Mouse (Mus musculus): ENCODE results near the gene Crk. TPM values are rescaled to one million over a fixed set of nuclear protein-coding genes. Genes with fewer than 3 reads are reported as not detected.

Crk gene
- polyA plus RNA-seq, 1 experiment: 91.5 TPM

DNA sequence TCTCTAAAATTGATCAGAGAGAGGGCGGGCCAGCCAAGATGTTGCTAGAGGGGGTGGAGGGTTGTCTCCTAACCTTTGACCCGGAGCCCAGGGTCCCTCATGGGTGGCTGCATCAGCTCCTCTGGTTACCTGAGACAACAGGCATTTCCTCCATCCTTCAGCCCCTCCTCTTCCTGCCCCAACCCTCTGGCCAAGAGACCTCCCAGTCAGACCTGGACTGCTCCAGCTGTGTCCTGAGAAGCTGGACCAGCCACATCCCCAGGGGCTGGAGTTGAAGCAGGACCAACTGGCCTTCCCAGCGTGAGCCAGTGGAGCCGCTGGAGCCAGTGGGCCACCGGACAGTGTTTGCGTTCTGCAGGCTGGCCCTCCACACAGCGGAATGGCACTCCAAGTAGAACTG is 28.7 kb upstream of the Crk start, which contains the start of gene Myo1c:
Myo1c (plus strand) TSS at position 194 of the 400 bp plus-strand sequence.
- no peaks in the 10 kb centered on the region for H3K9me3 ChIP-seq (replicated peaks; ENCODE audit: control insufficient read depth, insufficient read depth, low read length, poor library complexity, severe bottlenecking)
- no peaks in the 10 kb centered on the region for H3K27me3 ChIP-seq (ENCODE audit: control insufficient read depth, insufficient read depth, low read length, poor library complexity, severe bottlenecking)
- TF ChIP-seq EP300 (IDR thresholded peaks at IDR 0.05; ENCODE audit: insufficient read depth, low read depth, low read length): no peak
- TF ChIP-seq CTCF (IDR thresholded peaks at IDR 0.05; ENCODE audit: low read depth, low read length): no peak
- TF ChIP-seq POLR2A (IDR thresholded peaks at IDR 0.05; ENCODE audit: insufficient read depth, low read length): peak; percentile 57
- peak within 1 kb of the TSS; percentile 76 for H3K4me3 ChIP-seq (ENCODE audit: low read depth, low read length)
- peaks cover 4% of the 10 kb centered on the region for H3K4me1 ChIP-seq (ENCODE audit: control insufficient read depth, insufficient read depth, low read length)
- H3K27ac ChIP-seq (ENCODE audit: insufficient read depth, low read length): no peak within 1 kb of the TSS
- H3K36me3 ChIP-seq (ENCODE audit: control insufficient read depth, insufficient read depth, low read length, poor library complexity, severe bottlenecking): no peaks in the 10 kb centered on the region
- peak within 1 kb of the TSS; percentile 77 for H3K9ac ChIP-seq (ENCODE audit: low read depth, poor library complexity, severe bottlenecking)

DNA sequence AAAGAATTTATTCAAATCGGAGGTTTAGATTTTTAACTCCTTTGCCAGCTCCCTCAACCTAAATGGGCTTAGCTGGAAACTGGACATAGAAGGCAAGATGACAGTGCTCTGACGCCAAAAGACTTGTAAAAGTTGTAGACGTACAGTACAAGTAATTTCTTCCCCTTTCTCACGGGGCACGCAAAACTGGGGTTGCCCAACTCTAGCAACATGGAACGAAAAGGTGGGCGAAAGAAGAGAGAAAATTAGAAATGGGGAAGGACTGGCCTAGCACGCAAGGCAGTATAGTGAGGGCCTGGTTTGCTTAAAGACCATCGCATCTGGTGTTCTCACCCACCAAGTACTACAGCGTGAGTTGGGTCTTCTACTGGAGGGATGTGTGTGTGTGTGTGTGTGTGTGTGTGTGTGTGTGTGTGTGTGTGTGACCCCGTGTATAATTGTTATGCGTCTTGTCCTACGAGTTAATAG is 28.1 kb upstream of the Crk start:
- no peak overlapping the region for H3K27ac ChIP-seq (ENCODE audit: insufficient read depth, low read length)
- H3K27me3 ChIP-seq (ENCODE audit: control insufficient read depth, insufficient read depth, low read length, poor library complexity, severe bottlenecking): no peaks in the 10 kb centered on the region
- no peaks in the 10 kb centered on the region for H3K36me3 ChIP-seq (ENCODE audit: control insufficient read depth, insufficient read depth, low read length, poor library complexity, severe bottlenecking)
- peak overlapping the region; percentile 77 for H3K9ac ChIP-seq (ENCODE audit: low read depth, poor library complexity, severe bottlenecking)
- H3K4me1 ChIP-seq (ENCODE audit: control insufficient read depth, insufficient read depth, low read length): peaks cover 4% of the 10 kb centered on the region
- peak overlapping the region; percentile 76 for H3K4me3 ChIP-seq (ENCODE audit: low read depth, low read length)
- H3K9me3 ChIP-seq (replicated peaks; ENCODE audit: control insufficient read depth, insufficient read depth, low read length, poor library complexity, severe bottlenecking): no peaks in the 10 kb centered on the region
- TF ChIP-seq CTCF (IDR thresholded peaks at IDR 0.05; ENCODE audit: low read depth, low read length) (no peak), EP300 (IDR thresholded peaks at IDR 0.05; ENCODE audit: insufficient read depth, low read depth, low read length) (no peak), POLR2A (IDR thresholded peaks at IDR 0.05; ENCODE audit: insufficient read depth, low read length) (no peak)

DNA sequence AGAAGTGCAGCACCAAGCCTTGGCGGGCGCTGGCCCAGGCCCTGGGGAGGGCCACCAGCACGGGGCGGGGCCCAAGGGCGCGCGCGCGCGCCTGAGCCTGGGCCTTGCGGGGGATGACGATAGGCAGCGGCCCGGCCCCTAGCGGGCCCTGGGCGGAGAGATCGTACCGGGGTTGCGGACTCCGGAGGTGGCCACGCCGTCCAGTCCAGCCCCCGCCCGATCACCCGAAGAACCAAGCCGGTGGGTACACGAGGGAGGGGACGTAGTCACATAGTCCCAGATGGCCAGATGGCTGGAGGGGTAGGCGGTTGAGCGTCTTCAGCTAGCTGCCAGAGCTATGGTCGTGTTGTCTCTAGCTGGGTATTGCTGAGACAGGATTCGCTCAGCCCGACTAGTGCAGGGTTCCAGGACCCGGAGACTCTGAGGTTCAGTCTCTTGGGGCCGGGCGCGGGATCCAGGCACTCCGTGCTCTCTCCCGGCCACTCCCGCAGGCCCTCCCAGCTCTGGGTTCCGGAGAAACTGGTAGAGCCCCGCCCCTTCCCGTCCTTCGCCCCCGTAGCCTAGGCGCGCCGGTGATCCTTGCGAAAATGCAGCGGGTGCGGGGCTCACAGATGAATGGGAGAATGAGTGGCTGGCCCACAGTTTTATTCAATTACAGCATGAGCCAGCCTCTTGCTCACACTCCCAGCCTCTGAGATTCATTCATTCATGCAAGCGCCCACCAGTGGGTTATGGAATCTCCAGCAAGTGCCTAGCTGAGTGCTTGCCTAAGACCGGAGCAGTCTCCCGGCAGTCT is 27.4 kb upstream of the Crk start:
- H3K27me3 ChIP-seq (ENCODE audit: control insufficient read depth, insufficient read depth, low read length, poor library complexity, severe bottlenecking): no peaks in the 10 kb centered on the region
- H3K4me3 ChIP-seq (ENCODE audit: low read depth, low read length): peak overlapping the region; percentile 76
- TF ChIP-seq EP300 (IDR thresholded peaks at IDR 0.05; ENCODE audit: insufficient read depth, low read depth, low read length) (0 out of 2 replicates have a peak, but pooled peaks have one; percentile 20), CTCF (IDR thresholded peaks at IDR 0.05; ENCODE audit: low read depth, low read length) (no peak), POLR2A (IDR thresholded peaks at IDR 0.05; ENCODE audit: insufficient read depth, low read length) (no peak)
- H3K27ac ChIP-seq (ENCODE audit: insufficient read depth, low read length): peak overlapping the region; percentile 63
- H3K9ac ChIP-seq (ENCODE audit: low read depth, poor library complexity, severe bottlenecking): peak overlapping the region; percentile 77
- no peaks in the 10 kb centered on the region for H3K36me3 ChIP-seq (ENCODE audit: control insufficient read depth, insufficient read depth, low read length, poor library complexity, severe bottlenecking)
- H3K4me1 ChIP-seq (ENCODE audit: control insufficient read depth, insufficient read depth, low read length): peaks cover 4% of the 10 kb centered on the region
- H3K9me3 ChIP-seq (replicated peaks; ENCODE audit: control insufficient read depth, insufficient read depth, low read length, poor library complexity, severe bottlenecking): no peaks in the 10 kb centered on the region

GRCm38 (mm10) chr11:75652222-75652941 is 26.7 kb upstream of the Crk start:
- no peaks in the 10 kb centered on the region; the same call in 1 of the 2 replicates for H3K36me3 ChIP-seq (ENCODE audit: control insufficient read depth, insufficient read depth, low read length, poor library complexity, severe bottlenecking)
- peaks cover 8% of the 10 kb centered on the region for H3K4me1 ChIP-seq (ENCODE audit: control insufficient read depth, insufficient read depth, low read length)
- H3K4me3 ChIP-seq (ENCODE audit: low read depth, low read length): peak overlapping the region; percentile 76
- TF ChIP-seq EP300 (IDR thresholded peaks at IDR 0.05; ENCODE audit: insufficient read depth, low read depth, low read length) (no peak), CTCF (IDR thresholded peaks at IDR 0.05; ENCODE audit: low read depth, low read length) (no peak), POLR2A (IDR thresholded peaks at IDR 0.05; ENCODE audit: insufficient read depth, low read length) (no peak)
- peak overlapping the region; percentile 77 for H3K9ac ChIP-seq (ENCODE audit: low read depth, poor library complexity, severe bottlenecking)
- no peaks in the 10 kb centered on the region for H3K27me3 ChIP-seq (ENCODE audit: control insufficient read depth, insufficient read depth, low read length, poor library complexity, severe bottlenecking)
- H3K9me3 ChIP-seq (replicated peaks; ENCODE audit: control insufficient read depth, insufficient read depth, low read length, poor library complexity, severe bottlenecking): no peaks in the 10 kb centered on the region
- H3K27ac ChIP-seq (ENCODE audit: insufficient read depth, low read length): peak overlapping the region; percentile 63

- no peaks in the 10 kb centered on the region for H3K9me3 ChIP-seq (replicated peaks; ENCODE audit: control insufficient read depth, insufficient read depth, low read length, poor library complexity, severe bottlenecking)
- no peak for TF ChIP-seq POLR2A (IDR thresholded peaks at IDR 0.05; ENCODE audit: insufficient read depth, low read length)
- peak; percentile 12 for TF ChIP-seq CTCF (IDR thresholded peaks at IDR 0.05; ENCODE audit: low read depth, low read length)
- H3K27me3 ChIP-seq (ENCODE audit: control insufficient read depth, insufficient read depth, low read length, poor library complexity, severe bottlenecking): no peaks in the 10 kb centered on the region
- no peak overlapping the region for H3K4me3 ChIP-seq (ENCODE audit: low read depth, low read length)
- H3K4me1 ChIP-seq (ENCODE audit: control insufficient read depth, insufficient read depth, low read length): peaks cover 8% of the 10 kb centered on the region
- H3K27ac ChIP-seq (ENCODE audit: insufficient read depth, low read length): peak overlapping the region; percentile 62
- no peaks in the 10 kb centered on the region; the same call in 1 of the 2 replicates for H3K36me3 ChIP-seq (ENCODE audit: control insufficient read depth, insufficient read depth, low read length, poor library complexity, severe bottlenecking)
- peak overlapping the region; percentile 77 for H3K9ac ChIP-seq (ENCODE audit: low read depth, poor library complexity, severe bottlenecking)
These were observed 25.9 kb upstream of the Crk start for GRCm38 (mm10) chr11:75652942-75653684.
